Mouse (Mus musculus) testis, postnatal 10 days (tissue): ENCODE results near the gene Dusp2.

ENCODE experiments used
- DNase-seq: peaks from one replicate; pipeline ENCODE4 v3.0.0; 2021; ENCODE audit warnings: low spot score

The Dusp2 gene

DNA sequence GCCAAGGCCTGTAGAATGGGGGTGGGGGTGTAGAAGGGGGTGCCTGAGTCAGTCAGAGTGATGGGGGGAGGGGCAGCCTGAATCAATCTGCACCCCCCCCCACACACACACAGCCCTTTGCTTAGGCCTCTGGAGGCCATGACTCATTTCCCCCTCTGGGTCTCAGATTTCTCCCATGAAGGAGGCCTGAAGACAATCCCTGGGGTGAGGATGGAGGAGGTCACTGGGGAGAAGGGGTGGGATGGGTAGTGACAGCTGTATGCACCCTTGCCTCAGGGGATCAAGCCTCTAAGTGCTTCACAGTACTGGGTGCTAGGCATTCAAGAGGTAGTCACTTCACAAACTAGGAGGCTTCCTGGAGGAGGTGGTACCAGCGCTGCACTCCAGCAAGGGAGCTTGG lies 12.3 kb upstream of the Dusp2 start:
- DNase-seq, result no peak

DNA sequence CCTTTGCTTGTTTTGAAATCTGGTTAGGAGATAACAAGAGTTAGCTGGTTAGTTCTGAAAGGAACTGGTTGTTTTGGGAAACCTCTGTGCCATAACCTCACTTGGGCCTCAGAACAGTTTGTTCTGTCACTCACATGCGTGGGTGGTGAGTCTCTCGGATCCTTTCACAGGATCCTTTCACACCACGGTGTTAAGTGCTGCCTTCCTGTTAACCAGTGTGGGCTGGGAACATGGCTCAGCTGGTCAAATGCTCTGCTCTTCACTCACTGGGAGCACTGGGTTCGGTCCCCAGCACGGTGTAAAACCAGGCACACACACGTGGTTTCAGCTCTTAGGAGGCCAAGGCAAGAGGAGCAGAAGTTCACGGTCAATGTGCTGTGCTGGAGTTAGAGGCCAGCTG lies 11.5 kb upstream of the Dusp2 start:
- no peak for DNase-seq

DNA sequence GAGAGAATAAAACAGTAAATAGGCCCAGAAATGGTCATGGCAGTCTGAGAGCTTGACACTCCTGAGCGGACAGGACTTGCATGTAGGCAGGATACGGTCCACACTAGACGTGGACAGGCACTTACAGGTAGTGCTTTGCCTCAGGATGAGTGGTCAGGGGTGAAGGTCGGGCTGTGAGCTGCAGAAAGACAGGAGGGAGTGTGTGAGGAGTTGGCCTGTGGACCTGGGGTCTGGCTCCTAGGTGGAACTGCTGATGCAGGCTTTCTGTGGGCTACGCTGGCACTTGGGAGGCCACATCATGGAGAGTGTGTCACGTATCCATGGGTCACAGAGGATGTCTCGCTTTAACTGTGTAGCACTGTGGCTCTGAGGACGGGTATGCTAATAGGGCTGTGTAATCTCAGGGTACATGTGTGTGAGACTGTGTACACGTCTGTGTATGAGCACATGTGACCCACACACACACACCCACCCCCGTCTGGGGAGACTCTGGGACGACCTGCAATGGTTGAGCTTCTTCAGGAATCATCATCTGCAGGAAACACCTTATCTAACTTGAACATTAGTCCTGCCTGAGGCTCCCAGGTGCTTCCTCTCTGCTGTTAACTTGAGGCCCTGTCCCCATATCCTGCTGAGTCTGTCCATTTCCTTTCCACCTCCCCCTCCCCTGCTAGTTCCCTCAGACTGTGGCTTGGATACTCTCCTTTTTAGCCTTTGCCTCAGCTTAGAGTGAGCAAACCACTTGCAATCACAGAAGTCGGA lies 7.7 kb upstream of the Dusp2 start:
- DNase-seq, result no peak

DNA sequence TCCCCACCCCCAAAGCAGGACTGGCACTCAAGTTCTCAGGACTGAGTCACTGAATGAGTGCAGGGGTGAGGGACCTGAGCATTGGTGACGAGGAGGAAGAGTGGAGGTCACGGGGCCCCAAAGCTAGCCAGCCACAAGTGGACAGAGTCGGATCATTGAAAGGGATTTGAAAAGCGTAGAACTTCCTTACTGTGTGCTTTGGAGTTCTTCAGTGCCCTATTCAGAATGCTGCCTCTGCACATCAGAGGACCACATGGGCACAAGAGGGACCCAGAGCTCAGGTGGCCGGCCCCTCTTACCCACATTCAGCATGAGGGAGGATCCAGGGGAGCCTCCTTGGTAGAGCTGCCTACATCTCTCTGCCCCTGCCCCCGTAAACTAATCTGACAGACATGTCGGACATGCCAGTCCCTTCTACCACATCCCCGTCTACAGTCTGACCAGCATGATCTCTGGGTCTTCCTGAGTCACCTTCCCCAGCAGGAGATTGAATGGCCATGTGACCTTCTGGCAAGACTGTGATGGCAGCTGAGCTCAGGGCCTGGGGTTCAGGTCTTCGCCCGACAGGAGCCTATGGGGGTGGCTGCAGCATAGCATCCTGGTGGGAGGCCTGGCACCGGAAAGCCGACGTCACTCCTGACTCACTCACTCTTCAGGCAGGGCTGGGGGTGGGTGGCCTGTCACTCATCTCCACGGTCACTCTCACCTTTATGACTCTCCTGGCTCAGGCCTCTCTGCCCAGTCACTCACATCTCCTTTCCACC lies 3.0 kb upstream of the Dusp2 start:
- DNase-seq, result no peak

DNA sequence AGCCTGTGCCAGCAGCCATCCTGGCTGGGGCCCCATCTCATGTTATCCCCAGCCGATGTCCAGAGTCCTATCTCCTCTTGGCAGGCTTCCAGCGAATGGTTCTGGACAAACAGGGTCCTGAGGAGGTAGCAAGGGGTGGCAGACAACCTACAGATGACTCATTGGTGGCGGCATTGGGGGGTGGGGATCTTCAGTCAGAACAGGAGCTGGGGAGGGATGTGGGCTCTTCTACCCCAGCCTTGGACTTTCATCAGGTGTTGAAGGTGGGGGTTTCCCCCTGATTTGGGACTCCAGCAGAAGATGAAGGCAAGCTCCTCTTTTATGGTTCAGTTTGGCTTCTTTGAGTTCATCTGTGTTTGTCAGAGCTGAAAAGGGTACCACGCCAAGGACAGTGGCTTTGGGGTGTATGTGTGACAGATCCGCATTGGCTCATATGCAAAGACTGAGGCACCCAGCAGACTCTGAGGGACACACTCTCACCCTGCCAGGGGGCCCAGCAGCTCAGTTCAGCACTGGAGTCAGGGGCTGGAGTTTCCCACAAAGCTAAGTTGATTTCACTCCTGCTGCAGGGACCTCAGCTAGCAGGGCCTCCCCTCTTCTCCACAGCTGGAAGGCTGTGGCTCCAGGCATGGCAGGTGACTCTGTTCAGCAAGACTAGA lies 1.9 kb upstream of the Dusp2 start:
- no peak for DNase-seq

DNA sequence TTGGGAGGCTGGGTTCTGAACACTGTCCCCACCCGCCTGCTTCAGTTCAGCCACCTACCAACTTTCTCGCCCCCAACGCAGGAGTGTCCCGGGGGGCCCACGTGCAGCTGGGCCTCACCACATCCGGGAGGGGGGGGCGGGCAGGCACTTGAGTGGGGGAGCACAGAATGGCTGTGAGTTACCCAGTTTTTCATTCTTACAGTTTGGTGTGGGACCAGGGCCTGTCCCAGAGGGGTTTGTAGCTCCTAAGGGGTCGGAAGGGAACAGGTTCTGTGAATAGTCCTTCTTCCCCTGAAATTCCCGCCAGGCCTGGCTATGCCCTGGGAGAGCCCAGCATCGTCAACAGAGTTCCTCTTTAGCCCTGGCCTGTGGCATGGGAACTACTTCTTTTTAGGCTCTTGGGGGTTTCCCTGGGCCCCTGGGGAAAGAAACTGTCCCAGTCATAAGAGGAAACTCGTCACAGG lies 849 bp upstream of the Dusp2 start:
- no peak for DNase-seq

DNA sequence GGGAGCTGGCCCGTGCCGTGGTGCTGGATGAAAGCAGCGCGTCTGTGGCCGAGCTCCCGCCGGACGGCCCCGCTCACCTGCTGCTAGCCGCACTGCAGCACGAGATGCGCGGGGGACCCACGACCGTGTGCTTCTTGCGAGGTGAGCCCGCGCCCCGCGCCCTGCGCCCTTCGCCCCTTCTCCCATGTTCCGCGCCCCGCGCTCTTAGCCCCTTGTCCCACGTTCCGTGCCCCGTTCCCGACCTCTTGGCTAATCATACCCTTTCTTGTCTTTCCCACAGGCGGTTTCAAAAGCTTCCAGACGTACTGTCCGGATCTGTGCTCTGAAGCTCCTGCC lies 506 bp downstream of the Dusp2 start:
- no peak for DNase-seq

DNA sequence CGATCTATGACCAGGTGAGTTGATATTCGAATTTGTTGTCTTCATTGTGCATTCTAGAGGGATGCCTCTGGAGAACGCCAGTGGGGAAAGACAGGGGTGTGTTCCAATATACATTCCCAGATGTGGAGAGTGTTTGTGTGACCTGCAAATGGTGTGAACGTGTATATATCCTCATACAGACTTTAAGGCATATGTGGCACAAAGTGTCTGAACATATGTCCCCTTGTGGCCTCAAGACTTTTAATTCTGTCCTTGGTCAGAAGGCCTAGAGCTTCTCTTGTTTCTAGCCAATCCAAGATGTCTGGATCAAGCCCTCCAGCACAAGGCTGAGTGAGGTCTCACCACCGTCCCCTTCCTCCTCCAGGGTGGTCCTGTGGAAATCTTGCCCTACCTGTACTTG lies 926 bp downstream of the Dusp2 start:
- no peak for DNase-seq

DNA sequence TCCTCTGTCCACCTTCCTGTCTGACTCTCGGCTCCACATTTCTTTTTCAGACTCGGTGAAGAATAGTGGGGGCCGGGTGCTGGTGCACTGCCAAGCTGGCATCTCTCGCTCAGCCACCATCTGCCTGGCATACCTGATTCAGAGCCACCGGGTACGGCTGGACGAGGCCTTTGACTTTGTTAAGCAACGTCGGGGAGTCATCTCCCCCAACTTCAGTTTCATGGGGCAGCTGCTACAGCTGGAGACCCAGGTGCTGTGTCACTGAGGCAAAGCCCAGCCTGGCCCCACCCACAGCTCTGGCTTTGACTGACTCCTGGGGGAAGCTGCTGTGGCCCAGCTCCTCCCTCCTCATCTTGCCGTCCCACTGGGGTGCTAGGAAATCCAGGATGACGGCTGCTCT lies 1.6 kb downstream of the Dusp2 start:
- DNase-seq, result no peak

DNA sequence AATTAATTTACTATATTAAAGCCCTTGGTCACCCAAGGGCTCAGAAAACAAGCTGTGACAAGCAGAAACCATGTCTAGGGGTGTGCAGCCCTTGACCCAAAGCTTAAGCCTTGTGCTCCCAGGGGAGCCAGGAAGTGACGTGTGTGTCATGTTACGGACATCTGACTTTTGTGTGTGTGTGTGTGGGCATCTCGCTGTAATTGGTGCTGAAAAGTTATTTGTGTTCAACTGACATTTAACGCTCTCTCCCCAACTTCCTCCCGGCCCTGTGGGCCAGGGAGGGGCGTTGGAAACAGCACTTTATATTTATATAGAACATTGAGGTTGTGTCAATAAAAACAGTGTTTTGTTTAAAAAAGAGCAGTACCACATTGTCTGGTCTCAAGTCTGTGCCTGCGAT lies 2.1 kb downstream of the Dusp2 start:
- no peak for DNase-seq

DNA sequence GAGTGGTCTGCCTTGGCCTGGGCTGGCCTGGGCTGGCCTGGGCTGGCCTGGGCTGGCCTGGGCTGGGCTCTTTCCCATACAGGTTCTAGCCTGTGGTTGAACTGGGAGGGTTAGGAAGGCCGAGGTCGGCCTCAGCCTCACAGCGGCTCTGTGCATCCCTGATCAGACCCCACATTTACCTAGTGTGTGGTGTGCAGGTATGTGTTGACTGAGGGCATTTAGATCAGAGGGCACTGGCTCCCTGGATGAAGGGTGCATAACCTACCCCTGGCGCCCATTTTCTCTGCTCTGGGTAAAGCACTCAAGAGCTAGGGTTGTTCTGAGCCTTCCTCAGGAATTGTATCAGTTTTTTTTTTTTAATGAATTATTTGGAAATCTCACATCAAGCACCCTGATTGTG lies 2.5 kb downstream of the Dusp2 start, which contains the start of gene Astl:
Gene Astl (plus strand): TSS at position 224 of the 400 bp plus-strand sequence.
- DNase-seq, result no peak

DNA sequence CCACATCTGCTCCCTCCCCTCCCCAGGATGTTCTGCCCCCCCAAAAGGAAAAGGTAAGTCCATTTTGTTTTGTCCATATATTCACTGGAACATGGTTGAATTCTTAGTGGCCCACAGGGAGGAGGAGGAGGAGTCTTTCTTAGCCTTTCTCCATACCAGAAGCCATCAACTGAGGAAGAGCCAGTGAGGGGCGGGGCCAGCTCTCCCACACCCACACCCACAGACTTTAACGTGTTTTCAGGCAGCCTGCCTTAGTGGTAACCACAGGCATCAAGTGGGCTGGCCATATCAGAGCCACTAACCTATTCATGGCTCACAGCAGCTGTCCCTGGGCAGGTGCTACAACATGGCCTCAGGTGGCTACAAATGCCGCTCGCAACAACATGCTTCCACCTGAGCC lies 2.9 kb downstream of the Dusp2 start:
- no peak for DNase-seq

DNA sequence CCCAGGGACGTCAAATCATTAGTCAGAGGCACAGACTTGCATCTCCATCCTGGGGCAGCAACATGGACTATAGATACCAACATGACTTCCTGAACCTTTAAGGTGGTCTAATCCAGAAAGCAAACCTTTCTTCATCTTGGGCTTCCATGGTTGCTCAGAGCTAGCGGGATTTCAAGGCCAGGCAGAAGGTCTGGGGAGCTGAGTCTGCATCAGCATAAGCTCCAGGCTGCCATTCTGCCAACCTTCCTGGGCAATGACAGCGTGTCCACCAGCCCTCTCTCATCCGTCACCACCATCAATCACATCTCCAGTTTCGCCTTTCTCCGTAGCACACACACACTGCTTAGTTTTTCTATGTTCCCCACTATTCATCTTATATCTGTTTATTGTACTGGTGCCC lies 3.3 kb downstream of the Dusp2 start:
- DNase-seq, result no peak

DNA sequence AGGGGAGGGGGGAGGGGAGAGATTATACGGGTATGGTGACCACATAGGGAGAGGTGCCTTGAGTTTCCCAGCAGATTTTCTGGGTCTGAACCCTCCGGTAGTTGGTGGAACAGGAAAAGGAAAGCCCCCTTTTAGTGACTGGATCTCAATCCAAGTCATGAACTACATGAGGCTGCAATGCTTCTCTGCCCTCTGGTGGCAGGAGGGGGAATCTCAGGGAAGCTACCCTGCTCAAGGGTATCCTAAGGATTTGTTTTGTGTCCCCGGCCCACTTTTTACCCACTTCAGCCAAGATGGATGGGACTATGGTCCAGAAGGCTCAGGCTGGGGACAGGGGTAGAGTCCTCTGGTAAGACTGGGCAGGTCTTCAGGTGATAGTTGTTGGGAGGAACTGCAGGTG lies 5.2 kb downstream of the Dusp2 start:
- DNase-seq, result peak; percentile 79

DNA sequence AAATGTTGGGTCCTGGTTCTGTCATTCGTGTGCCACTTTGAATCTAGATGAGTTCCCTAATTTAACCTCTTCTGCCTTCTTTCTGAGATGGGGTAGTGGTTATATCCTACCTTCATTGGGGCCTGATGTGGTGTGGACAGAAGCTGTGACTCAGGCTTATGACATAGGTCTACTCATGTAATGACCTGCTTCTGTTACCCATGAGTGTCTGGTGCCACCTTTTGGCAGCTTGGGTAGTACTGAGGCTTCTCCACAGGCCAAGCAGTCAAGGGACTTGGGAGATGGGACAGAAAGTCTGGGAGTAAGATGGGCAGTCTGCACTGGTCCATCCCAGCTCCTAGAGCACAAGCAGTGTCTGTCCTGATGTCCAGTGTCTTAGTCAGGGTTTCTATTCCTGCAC lies 10.4 kb downstream of the Dusp2 start:
- DNase-seq, result no peak

DNA sequence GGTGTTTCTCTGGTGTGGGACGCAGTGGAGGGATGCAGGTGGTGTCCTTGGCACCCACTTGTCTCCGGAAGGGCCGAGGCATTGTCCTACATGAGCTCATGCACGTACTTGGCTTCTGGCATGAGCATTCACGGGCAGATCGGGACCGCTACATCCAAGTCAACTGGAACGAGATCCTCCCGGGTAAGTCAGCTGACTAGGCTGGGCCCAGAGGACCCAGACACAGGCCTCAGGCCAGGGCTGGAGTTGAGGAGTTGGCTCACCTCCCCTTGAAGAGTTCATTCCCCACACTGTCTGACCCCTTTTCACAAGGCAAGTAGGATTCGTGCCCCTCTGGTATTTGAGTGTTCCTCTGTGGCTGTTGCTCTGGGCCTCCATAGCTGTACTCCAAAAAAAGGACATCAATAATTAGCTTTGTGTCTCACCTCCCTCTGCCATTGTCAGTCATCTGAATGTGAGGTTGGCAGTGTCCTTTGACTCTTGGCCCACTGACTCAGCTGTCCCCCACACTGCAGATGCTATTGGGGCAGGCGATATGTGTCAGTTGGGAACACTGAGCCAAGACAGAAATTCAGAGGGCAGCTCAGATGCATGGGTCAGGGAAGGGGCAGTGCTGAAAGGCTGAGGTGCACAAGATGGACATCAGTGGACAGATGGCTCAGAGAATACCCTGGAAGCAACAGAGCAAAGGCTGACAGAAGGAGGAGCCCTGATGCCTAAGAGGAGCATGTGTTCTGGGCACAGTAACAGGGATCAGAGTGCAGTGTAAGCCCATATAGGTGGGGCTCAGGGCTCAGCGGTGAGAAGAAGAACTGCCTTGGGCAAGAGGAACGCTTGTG lies 11.4 kb downstream of the Dusp2 start:
- no peak for DNase-seq

DNA sequence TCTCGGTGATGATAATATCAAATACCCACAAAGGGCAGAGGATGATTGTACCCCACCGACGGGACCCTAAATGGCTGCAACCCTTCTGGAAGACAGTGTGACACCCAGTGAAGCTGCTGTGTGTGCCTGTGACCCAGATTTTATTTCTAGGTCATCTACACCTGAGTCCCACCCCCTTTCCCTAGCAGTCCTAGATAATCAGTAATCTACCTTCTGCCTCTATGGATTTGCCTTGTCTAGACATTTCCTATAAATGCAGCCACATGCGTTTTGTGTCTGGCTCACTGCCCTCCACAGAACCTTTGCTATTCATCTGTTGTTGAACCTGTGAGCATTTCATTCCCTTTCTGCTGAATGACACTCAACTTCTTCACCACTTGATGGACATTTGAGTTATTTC lies 17.9 kb downstream of the Dusp2 start:
- no peak for DNase-seq

DNA sequence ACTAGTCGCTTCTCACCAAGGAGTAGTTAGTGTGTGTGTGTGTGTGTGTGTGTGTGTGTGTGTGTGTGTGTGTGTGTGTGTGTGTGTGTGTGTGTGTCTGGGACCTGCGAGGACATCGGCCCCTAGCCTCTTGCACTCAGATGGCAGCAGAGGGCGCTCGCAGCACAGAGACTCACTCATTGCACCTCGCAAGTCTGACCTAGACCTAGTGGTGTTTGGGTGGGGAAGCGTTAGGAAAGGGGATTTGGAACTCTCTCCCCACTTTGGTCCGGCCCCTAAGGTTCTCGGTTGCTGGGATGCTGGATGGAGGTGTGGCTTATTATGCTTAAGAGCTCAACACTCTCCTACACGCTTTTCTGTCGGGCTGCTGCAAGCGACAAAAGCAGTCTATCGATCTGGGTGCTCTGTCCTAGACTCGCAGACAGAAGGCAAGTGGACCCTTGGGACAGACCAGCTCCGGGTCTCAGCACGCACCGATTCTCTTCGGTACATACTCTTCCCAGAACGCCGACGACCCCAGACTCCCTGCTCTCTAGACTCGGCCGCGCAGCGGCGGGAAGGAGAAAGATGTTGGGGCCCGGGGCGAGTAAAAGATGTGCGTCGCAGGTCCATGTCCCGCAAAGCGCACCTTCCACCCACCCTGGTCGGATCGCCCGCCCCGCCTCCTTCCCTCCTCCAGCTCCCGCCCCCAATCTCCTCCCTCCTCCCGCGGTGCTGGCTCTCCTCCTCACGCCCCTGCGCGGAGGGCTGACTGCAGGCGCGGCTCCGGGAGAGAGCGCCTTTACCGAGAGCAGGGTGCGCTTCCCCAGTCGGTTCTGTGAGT lies 26.7 kb downstream of the Dusp2 start, which contains the start of gene Adra2b:
Gene Adra2b (plus strand): TSS at position 750 of the 823 bp plus-strand sequence.
- DNase-seq, result peak; percentile 92

DNA sequence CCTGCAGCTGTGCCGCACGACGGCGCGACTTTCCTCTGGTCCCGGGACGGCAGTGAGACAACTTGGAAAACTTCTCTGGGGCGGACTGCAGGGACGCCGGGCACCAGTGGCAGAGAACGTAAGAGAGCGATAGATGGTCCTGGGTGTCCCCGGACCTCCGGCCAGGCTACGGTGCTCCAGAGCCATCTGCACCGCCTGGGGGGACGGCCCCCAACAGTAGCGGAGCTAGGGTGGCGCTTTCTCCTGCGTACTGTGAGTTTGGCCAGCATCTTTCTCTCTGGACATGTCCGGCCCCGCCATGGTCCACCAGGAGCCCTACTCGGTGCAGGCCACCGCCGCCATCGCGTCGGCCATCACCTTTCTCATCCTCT lies 27.3 kb downstream of the Dusp2 start:
- DNase-seq, result no peak

DNA sequence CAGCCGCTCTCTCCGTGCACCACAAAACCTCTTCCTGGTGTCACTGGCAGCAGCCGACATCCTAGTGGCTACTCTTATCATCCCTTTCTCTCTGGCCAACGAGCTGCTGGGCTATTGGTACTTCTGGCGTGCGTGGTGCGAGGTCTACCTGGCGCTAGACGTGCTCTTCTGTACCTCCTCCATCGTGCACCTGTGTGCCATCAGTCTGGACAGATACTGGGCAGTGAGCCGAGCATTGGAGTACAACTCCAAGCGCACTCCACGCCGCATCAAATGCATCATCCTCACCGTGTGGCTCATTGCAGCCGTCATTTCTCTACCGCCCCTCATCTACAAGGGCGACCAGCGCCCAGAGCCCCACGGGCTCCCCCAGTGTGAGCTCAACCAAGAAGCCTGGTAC lies 27.7 kb downstream of the Dusp2 start:
- DNase-seq, result no peak

DNA sequence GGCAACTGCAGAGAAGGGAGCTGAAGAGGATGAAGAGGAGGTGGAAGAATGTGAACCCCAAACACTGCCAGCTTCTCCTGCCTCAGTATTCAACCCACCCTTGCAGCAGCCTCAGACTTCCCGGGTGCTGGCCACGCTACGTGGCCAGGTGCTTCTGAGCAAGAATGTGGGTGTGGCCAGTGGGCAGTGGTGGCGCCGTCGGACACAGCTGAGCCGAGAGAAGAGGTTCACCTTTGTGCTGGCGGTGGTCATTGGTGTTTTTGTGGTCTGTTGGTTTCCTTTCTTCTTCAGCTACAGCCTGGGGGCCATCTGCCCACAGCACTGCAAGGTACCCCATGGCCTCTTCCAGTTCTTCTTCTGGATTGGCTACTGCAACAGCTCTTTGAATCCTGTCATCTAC lies 28.5 kb downstream of the Dusp2 start:
- no peak for DNase-seq
